In genomic region chr9:74066766-74067165, GRCm38 (mm10) we compare ENCODE assay signal across 18 mouse cellular contexts. TPM values are rescaled to one million over a fixed set of nuclear protein-coding genes. Genes with fewer than 3 reads are reported as not detected.
DNase-seq lines count a peak whose midpoint lies in the region; ATAC-seq and TF ChIP-seq lines count a peak whose summit lies in the region.
"Had no signal": no experiment of that assay in that cellular context is flagged by ENCODE, and none has a peak within 500 bp of the region (broad histone marks: within the 10 kb centered on the region; RNA-seq: fewer than 3 reads in every experiment).

No protein-coding gene starts in this region.

- no peak overlapping the region for H3K4me3 ChIP-seq in embryonic facial prominence, embryonic 14.5 days (ENCODE audit: low read depth, low read length)
- H3K4me3 ChIP-seq in embryonic facial prominence, embryonic 10.5 days, result no peak overlapping the region
- no peak overlapping the region for H3K4me3 ChIP-seq in hindbrain, embryonic 16.5 days (ENCODE audit: low read length)
- H3K4me3 ChIP-seq in hindbrain, embryonic 10.5 days, result no peak overlapping the region
- H3K4me3 ChIP-seq in midbrain, embryonic 14.5 days (replicated peaks; ENCODE audit: low read depth, low read length), result no peak overlapping the region
- H3K4me3 ChIP-seq in midbrain, embryonic 13.5 days (replicated peaks), result no peak overlapping the region
- H3K4me3 ChIP-seq in limb, embryonic 14.5 days (replicated peaks; ENCODE audit: low read length), result no peak overlapping the region
- H3K4me3 ChIP-seq: midbrain, embryonic 10.5 days; stomach, embryonic 15.5 days had no signal

- no peaks in the 10 kb centered on the region for H3K27me3 ChIP-seq in embryonic facial prominence, embryonic 14.5 days (replicated peaks; ENCODE audit: control insufficient read depth, insufficient read depth, low read length)
- no peaks in the 10 kb centered on the region for H3K27me3 ChIP-seq in embryonic facial prominence, embryonic 10.5 days (replicated peaks; ENCODE audit: low read depth, poor library complexity, severe bottlenecking)
- no peaks in the 10 kb centered on the region for H3K27me3 ChIP-seq in hindbrain, embryonic 16.5 days (replicated peaks; ENCODE audit: control insufficient read depth, insufficient read depth, low read length)
- no peaks in the 10 kb centered on the region for H3K27me3 ChIP-seq in hindbrain, embryonic 10.5 days (ENCODE audit: insufficient read depth, poor library complexity, severe bottlenecking)
- no peaks in the 10 kb centered on the region for H3K27me3 ChIP-seq in midbrain, embryonic 14.5 days (ENCODE audit: control insufficient read depth, insufficient read depth, low read length)
- H3K27me3 ChIP-seq in midbrain, embryonic 13.5 days, result peaks cover 3% of the 10 kb centered on the region; the same call in 1 of the 2 replicates
- H3K27me3 ChIP-seq in limb, embryonic 14.5 days (ENCODE audit: control insufficient read depth, insufficient read depth, low read length), result no peaks in the 10 kb centered on the region
- H3K27me3 ChIP-seq: stomach, embryonic 15.5 days had no signal

- no peaks in the 10 kb centered on the region for H3K9me3 ChIP-seq in embryonic facial prominence, embryonic 14.5 days (ENCODE audit: control insufficient read depth, low read length)
- H3K9me3 ChIP-seq in embryonic facial prominence, embryonic 10.5 days, result no peaks in the 10 kb centered on the region
- no peaks in the 10 kb centered on the region for H3K9me3 ChIP-seq in hindbrain, embryonic 16.5 days (ENCODE audit: control insufficient read depth, low read length)
- H3K9me3 ChIP-seq in hindbrain, embryonic 10.5 days, result no peaks in the 10 kb centered on the region
- peaks cover 3% of the 10 kb centered on the region; the same call in 1 of the 2 replicates for H3K9me3 ChIP-seq in midbrain, embryonic 14.5 days (ENCODE audit: control insufficient read depth, low read length)
- no peaks in the 10 kb centered on the region for H3K9me3 ChIP-seq in midbrain, embryonic 13.5 days
- H3K9me3 ChIP-seq in limb, embryonic 14.5 days (ENCODE audit: control insufficient read depth, low read length), result no peaks in the 10 kb centered on the region
- H3K9me3 ChIP-seq: midbrain, embryonic 10.5 days; stomach, embryonic 15.5 days had no signal

- no peak for TF ChIP-seq POLR2A in limb, embryonic 14.5 days (IDR thresholded peaks at IDR 0.05; ENCODE audit: borderline replicate concordance, extremely low read depth, insufficient read depth, insufficient read length)

- 44% methylated on average over 10 of the region's 10 CpGs for WGBS in embryonic facial prominence, embryonic 14.5 days
- 80% methylated on average over 10 of the region's 10 CpGs for WGBS in embryonic facial prominence, embryonic 10.5 days
- WGBS in hindbrain, embryonic 16.5 days, result 38% methylated on average over 10 of the region's 10 CpGs
- WGBS in hindbrain, embryonic 10.5 days, result 76% methylated on average over 10 of the region's 10 CpGs
- WGBS in midbrain, embryonic 14.5 days, result 72% methylated on average over 10 of the region's 10 CpGs
- WGBS in midbrain, embryonic 13.5 days, result 68% methylated on average over 10 of the region's 10 CpGs
- 46% methylated on average over 10 of the region's 10 CpGs for WGBS in limb, embryonic 14.5 days

- no peaks in the 10 kb centered on the region for H3K36me3 ChIP-seq in embryonic facial prominence, embryonic 14.5 days (ENCODE audit: control insufficient read depth, insufficient read depth, low read length)
- no peaks in the 10 kb centered on the region for H3K36me3 ChIP-seq in embryonic facial prominence, embryonic 10.5 days (replicated peaks)
- H3K36me3 ChIP-seq in hindbrain, embryonic 16.5 days (ENCODE audit: control insufficient read depth, insufficient read depth, low read length), result no peaks in the 10 kb centered on the region
- no peaks in the 10 kb centered on the region for H3K36me3 ChIP-seq in hindbrain, embryonic 10.5 days
- H3K36me3 ChIP-seq in midbrain, embryonic 14.5 days (ENCODE audit: control insufficient read depth, insufficient read depth, low read length), result no peaks in the 10 kb centered on the region
- H3K36me3 ChIP-seq in midbrain, embryonic 13.5 days, result no peaks in the 10 kb centered on the region
- no peaks in the 10 kb centered on the region for H3K36me3 ChIP-seq in limb, embryonic 14.5 days (ENCODE audit: control insufficient read depth, insufficient read depth, low read length)
- H3K36me3 ChIP-seq: midbrain, embryonic 10.5 days; stomach, embryonic 15.5 days had no signal

- H3K9ac ChIP-seq in embryonic facial prominence, embryonic 14.5 days (ENCODE audit: low read depth, low read length), result no peak overlapping the region
- H3K9ac ChIP-seq in hindbrain, embryonic 16.5 days (ENCODE audit: low read depth, low read length), result no peak overlapping the region
- no peak overlapping the region for H3K9ac ChIP-seq in midbrain, embryonic 14.5 days (replicated peaks; ENCODE audit: low read length)
- no peak overlapping the region for H3K9ac ChIP-seq in midbrain, embryonic 13.5 days (replicated peaks)
- H3K9ac ChIP-seq in limb, embryonic 14.5 days (ENCODE audit: low read depth, low read length, severe bottlenecking), result no peak overlapping the region
- H3K9ac ChIP-seq: liver, embryonic 14.5 days; stomach, embryonic 15.5 days had no signal

- no peak overlapping the region for H3K27ac ChIP-seq in embryonic facial prominence, embryonic 14.5 days (replicated peaks; ENCODE audit: low read depth, low read length)
- H3K27ac ChIP-seq in embryonic facial prominence, embryonic 10.5 days (replicated peaks), result no peak overlapping the region
- H3K27ac ChIP-seq in hindbrain, embryonic 16.5 days (ENCODE audit: low read depth, low read length), result no peak overlapping the region; the same call in 1 of the 2 replicates
- H3K27ac ChIP-seq in hindbrain, embryonic 10.5 days, result no peak overlapping the region
- H3K27ac ChIP-seq in midbrain, embryonic 14.5 days (replicated peaks; ENCODE audit: low read depth, low read length), result no peak overlapping the region
- no peak overlapping the region for H3K27ac ChIP-seq in midbrain, embryonic 13.5 days
- no peak overlapping the region; the same call in 1 of the 2 replicates for H3K27ac ChIP-seq in limb, embryonic 14.5 days (replicated peaks; ENCODE audit: low read depth, low read length)
- H3K27ac ChIP-seq: liver, embryonic 14.5 days; midbrain, embryonic 10.5 days; stomach, embryonic 15.5 days had no signal

- H3K4me1 ChIP-seq in embryonic facial prominence, embryonic 14.5 days (ENCODE audit: control insufficient read depth, insufficient read depth, low read length), result no peaks in the 10 kb centered on the region; the same call in 1 of the 2 replicates
- H3K4me1 ChIP-seq in embryonic facial prominence, embryonic 10.5 days, result no peaks in the 10 kb centered on the region
- H3K4me1 ChIP-seq in hindbrain, embryonic 16.5 days (ENCODE audit: control insufficient read depth, insufficient read depth, low read depth, low read length), result peaks cover 2% of the 10 kb centered on the region; the same call in 1 of the 2 replicates
- H3K4me1 ChIP-seq in hindbrain, embryonic 10.5 days (replicated peaks), result no peaks in the 10 kb centered on the region
- H3K4me1 ChIP-seq in midbrain, embryonic 14.5 days (ENCODE audit: control insufficient read depth, insufficient read depth, low read length), result no peaks in the 10 kb centered on the region
- no peaks in the 10 kb centered on the region for H3K4me1 ChIP-seq in midbrain, embryonic 13.5 days (replicated peaks)
- no peaks in the 10 kb centered on the region for H3K4me1 ChIP-seq in limb, embryonic 14.5 days (ENCODE audit: control insufficient read depth, insufficient read depth, low read length)
- H3K4me1 ChIP-seq: stomach, embryonic 15.5 days had no signal

- peak; percentile 74 for DNase-seq in embryonic facial prominence, embryonic 14.5 days (ENCODE audit: low spot score)
- DNase-seq in embryonic facial prominence, embryonic 10.5 days (ENCODE audit: low spot score), result no peak
- DNase-seq in hindbrain, embryonic 10.5 days (ENCODE audit: low spot score), result no peak
- DNase-seq in midbrain, embryonic 14.5 days, result peak; percentile 23
- DNase-seq in limb, embryonic 14.5 days (ENCODE audit: low spot score), result peak; percentile 47
- no peak for DNase-seq in kidney, adult 11 months
- DNase-seq: gastrocnemius, postnatal 14 days; layer of hippocampus, adult 9-11 months; liver; lung, adult 2 months had no signal

- H3K4me2 ChIP-seq in embryonic facial prominence, embryonic 14.5 days (ENCODE audit: low read depth, low read length), result no peak overlapping the region
- no peak overlapping the region for H3K4me2 ChIP-seq in hindbrain, embryonic 16.5 days (ENCODE audit: low read length)
- H3K4me2 ChIP-seq in midbrain, embryonic 14.5 days (ENCODE audit: low read length), result no peak overlapping the region
- H3K4me2 ChIP-seq in midbrain, embryonic 13.5 days (replicated peaks), result no peak overlapping the region
- H3K4me2 ChIP-seq in limb, embryonic 14.5 days (replicated peaks; ENCODE audit: low read depth, low read length, severe bottlenecking), result no peak overlapping the region
- H3K4me2 ChIP-seq: stomach, embryonic 15.5 days had no signal

- no peak for ATAC-seq in embryonic facial prominence, embryonic 14.5 days (ENCODE audit: low read depth)
- ATAC-seq in hindbrain, embryonic 16.5 days, result peak; percentile 73
- no peak for ATAC-seq in midbrain, embryonic 14.5 days (ENCODE audit: low FRiP score, low TSS enrichment)
- ATAC-seq in midbrain, embryonic 13.5 days, result no peak
- ATAC-seq in limb, embryonic 14.5 days (ENCODE audit: low FRiP score, low read depth), result peak; percentile 44; the same call in 1 of the 2 replicates
- ATAC-seq: CD4-positive, CD25-positive, alpha-beta regulatory T cell, adult 4 months; intestine, embryonic 16.5 days had no signal

RNA-seq across cellular contexts. Expression of gene Wdr72, which starts 43.4 kb away (rescaled TPM):
- polyA plus RNA-seq in embryonic facial prominence, embryonic 14.5 days (2014; fragmentation: Nextera tagmentation; extraction: Ambion mirVana), result 0.50 and 0.86 TPM in 2 replicates
- polyA plus RNA-seq in embryonic facial prominence, embryonic 10.5 days (2016; fragmentation: Nextera tagmentation; extraction: Ambion mirVana), result 0.26 and 0.36 TPM in 2 replicates
- polyA plus RNA-seq in hindbrain, embryonic 16.5 days (2015; fragmentation: Nextera tagmentation; extraction: Ambion mirVana), result 0.73 and 0.95 TPM in 2 replicates
- polyA plus RNA-seq in hindbrain, embryonic 10.5 days (2016; fragmentation: Nextera tagmentation; extraction: Ambion mirVana), result 0.37 and 0.40 TPM in 2 replicates
- polyA plus RNA-seq in midbrain, embryonic 14.5 days (2014; fragmentation: Nextera tagmentation; extraction: Ambion mirVana), result 0.34 and 0.98 TPM in 2 replicates
- 0.52 and 0.95 TPM in 2 replicates for polyA plus RNA-seq in midbrain, embryonic 13.5 days (2015; fragmentation: Nextera tagmentation; extraction: Ambion mirVana)
- polyA plus RNA-seq in limb, embryonic 14.5 days (2012; rRNA removed), result 0.13 and 0.14 TPM in 2 replicates
- 0.25 and 0.32 TPM in 2 replicates for polyA plus RNA-seq in limb, embryonic 14.5 days (2014; fragmentation: Nextera tagmentation; extraction: Ambion mirVana)
- polyA plus RNA-seq: CD4-positive, CD25-positive, alpha-beta regulatory T cell, adult 4 months; large intestine, adult 2 months had no signal

Comparison
In these comparisons a context has a peak if more than half of its experiments do, and no peak if none do; other contexts are left out.
1. DNase-seq: peak in embryonic facial prominence, embryonic 14.5 days (single experiment), midbrain, embryonic 14.5 days (single experiment) and limb, embryonic 14.5 days (single experiment); none in embryonic facial prominence, embryonic 10.5 days (single experiment), hindbrain, embryonic 10.5 days (single experiment) and kidney, adult 11 months (single experiment).
2. ATAC-seq: peak in hindbrain, embryonic 16.5 days (single experiment) and limb, embryonic 14.5 days (single experiment); none in embryonic facial prominence, embryonic 14.5 days (single experiment), midbrain, embryonic 14.5 days (single experiment) and midbrain, embryonic 13.5 days (single experiment).